Mouse (Mus musculus) T-cell, adult 66 days (primary cell): ENCODE results near the gene Irf2bp2. TPM values are rescaled to one million over a fixed set of nuclear protein-coding genes. Genes with fewer than 3 reads are reported as not detected.

ENCODE experiments used
- total RNA-seq, 2 experiments: library from RNA; stranded (reverse); gene quantifications; 3 replicates in 1 of 2; 4 replicates in 1 of 2; pipeline ENCODE4 v1.2.4; 2023

Gene Irf2bp2
- total RNA-seq: 10 to 100 TPM; 89.4 to 89.7 TPM

GRCm38 (mm10) chr8:126593889-126594480 is at the start of gene Irf2bp2:
TSS of gene Irf2bp2 (minus strand) at chr8:126593986.

Other genes with a start within 250 kb of the Irf2bp2 start
- 10 to 100 TPM; 10.8 to 16.5 TPM for gene Coa6, start 171.5 kb downstream of the Irf2bp2 start, total RNA-seq
- 10 to 100 TPM; 15.5 to 16.7 TPM for gene Tarbp1, start 118.9 kb downstream of the Irf2bp2 start, total RNA-seq